In the genomic region with DNA sequence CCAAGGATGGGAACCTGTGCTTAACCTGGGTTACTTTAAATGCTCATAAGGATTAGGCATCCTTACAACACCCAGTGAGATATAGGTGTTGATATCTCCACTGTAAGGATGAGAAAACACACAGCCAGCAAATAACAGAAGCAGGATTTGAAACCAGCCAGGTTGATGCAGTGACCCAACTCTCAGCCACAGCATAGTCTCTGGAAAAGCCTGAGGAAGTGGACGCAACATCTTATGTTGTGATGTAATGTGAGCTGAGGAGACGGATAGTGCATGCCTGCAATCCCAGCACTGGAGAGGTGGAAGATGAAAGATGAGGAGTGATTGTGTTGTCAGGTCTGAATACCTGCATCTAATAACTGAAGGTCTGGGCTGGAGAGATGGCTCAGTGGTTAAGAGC, we compare ENCODE assay signal across 12 mouse cellular contexts.
"Had no signal": no experiment of that assay in that cellular context is flagged by ENCODE, and none has a peak within 500 bp of the region (broad histone marks: within the 10 kb centered on the region; RNA-seq: fewer than 3 reads in every experiment).

No protein-coding gene starts in this region.

- DNase-seq: retina, postnatal 1 day; right cerebral cortex, adult 18-20 months; right cerebral cortex, postnatal 14 days; right cerebral cortex, postnatal 25 days; right cerebral cortex, postnatal 4 days; spleen, adult 18-20 months; thymus, adult 18-20 months; thymus, adult 2 months; thymus, postnatal 14 days; thymus, postnatal 25 days; thymus, postnatal 36 days; thymus, postnatal 4 days had no signal
